Mouse (Mus musculus) layer of hippocampus, adult 6 months (tissue): ENCODE data around the gene Gm4498. TPM values are rescaled to one million over a fixed set of nuclear protein-coding genes. Genes with fewer than 3 reads are reported as not detected.

Experiments
- long read RNA-seq, 2 experiments: library from polyadenylated mRNA; unstranded; transcript quantifications; one replicate each; pipeline ENCODE4 v2.0.0; 2019 to 2020
- polyA plus RNA-seq: library from polyadenylated mRNA; unstranded; fragments of <200 nt; fragmentation: Nextera tagmentation; gene quantifications from 2 replicates; pipeline ENCODE4 v1.2.3, GENCODE M21; 2021

Gene Gm4498
- polyA plus RNA-seq, result not detected in 2 replicates
- long read RNA-seq, experiment 1, result 0 reads
- long read RNA-seq, experiment 2, result 0 reads

DNA sequence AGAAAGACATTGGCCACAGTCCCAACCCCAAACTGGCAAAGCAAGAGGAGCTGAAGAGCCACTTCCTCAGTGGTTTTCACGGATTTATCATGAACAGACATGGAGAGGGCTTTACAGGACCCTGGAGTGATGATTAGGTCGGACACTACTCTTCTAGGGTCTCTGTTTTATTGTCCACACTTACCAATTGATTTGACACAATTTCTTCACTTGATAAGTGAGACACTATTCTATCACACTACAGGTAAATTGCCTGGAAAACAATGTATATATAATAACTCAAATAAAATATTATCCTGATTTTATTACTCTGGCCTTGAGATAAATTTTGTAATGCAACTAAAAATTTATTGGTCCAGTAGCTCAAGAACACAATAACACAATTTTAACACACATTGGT is at the start of gene Gm4498:
Gene Gm4498, minus strand, starts transcription at position 101 of the 400 bp plus-strand sequence.

GRCm38 (mm10) chr7:20262734-20263133 is 29.1 kb upstream of the Gm4498 start, which contains the start of gene Gm5890:
TSS of gene Gm5890 (minus strand) at chr7:20262834.

GRCm38 (mm10) chr7:20205507-20205906 is 28.1 kb downstream of the Gm4498 start, which contains the start of gene Gm6164:
TSS of gene Gm6164 (minus strand) at chr7:20205607.

DNA sequence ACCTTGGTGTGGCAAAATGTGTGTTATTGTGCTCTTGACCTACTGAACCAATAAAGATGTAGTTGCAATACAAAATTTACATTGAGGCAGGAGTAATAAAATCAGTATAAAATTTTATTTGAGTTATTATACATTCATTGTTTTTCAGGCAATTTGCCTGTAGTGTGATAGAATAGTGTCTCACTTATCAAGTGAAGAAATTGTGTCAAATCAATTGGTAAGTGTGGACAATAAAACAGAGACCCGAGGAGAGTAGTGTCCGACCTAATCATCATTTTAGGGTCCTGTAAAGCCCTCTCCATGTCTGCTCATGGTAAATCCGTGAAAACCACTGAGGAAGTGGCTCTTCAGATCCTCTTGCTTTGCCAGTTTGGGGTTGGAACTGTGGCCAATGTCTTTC is 40.2 kb downstream of the Gm4498 start, which contains the start of gene Vmn1r95:
Gene Vmn1r95, plus strand, starts transcription at position 301 of the 400 bp plus-strand sequence.

Other genes with a start within 250 kb of the Gm4498 start
- gene Nlrp9b, start 242.4 kb downstream of the Gm4498 start, polyA plus RNA-seq, result not detected in 2 replicates
- gene Vmn1r91, start 134.1 kb downstream of the Gm4498 start, polyA plus RNA-seq, result not detected in 2 replicates
- gene Gm16442, start 111.2 kb downstream of the Gm4498 start, polyA plus RNA-seq, result not detected in 2 replicates
- gene Vmn1r93, start 94.7 kb downstream of the Gm4498 start, polyA plus RNA-seq, result not detected in 2 replicates
- gene Vmn1r94, start 65.5 kb downstream of the Gm4498 start, polyA plus RNA-seq, result not detected in 2 replicates
- gene Vmn1r95, start 40.1 kb downstream of the Gm4498 start, polyA plus RNA-seq, result not detected in 2 replicates
- not detected in 2 replicates for gene Gm6164, start 28.2 kb downstream of the Gm4498 start, polyA plus RNA-seq
- gene Gm5890, start 29.0 kb upstream of the Gm4498 start, polyA plus RNA-seq, result not detected in 2 replicates
- not detected in 2 replicates for gene Gm4133, start 100.2 kb upstream of the Gm4498 start, polyA plus RNA-seq
- not detected in 2 replicates for gene Gm5728, start 141.6 kb upstream of the Gm4498 start, polyA plus RNA-seq
- gene Vmn1r100, start 184.1 kb upstream of the Gm4498 start, polyA plus RNA-seq, result not detected in 2 replicates
- not detected in 2 replicates for gene Vmn1r101, start 208.8 kb upstream of the Gm4498 start, polyA plus RNA-seq
- not detected in 2 replicates for gene Gm10670, start 241.1 kb upstream of the Gm4498 start, polyA plus RNA-seq